Mouse (Mus musculus): ENCODE measurements at regions not wholly inside any gene's neighbourhood (a gene's known extent, or its start where the extent isn't known, plus 50 kb on each side); places are given as distances from the start of the nearest gene placed in this dataset.

DNA sequence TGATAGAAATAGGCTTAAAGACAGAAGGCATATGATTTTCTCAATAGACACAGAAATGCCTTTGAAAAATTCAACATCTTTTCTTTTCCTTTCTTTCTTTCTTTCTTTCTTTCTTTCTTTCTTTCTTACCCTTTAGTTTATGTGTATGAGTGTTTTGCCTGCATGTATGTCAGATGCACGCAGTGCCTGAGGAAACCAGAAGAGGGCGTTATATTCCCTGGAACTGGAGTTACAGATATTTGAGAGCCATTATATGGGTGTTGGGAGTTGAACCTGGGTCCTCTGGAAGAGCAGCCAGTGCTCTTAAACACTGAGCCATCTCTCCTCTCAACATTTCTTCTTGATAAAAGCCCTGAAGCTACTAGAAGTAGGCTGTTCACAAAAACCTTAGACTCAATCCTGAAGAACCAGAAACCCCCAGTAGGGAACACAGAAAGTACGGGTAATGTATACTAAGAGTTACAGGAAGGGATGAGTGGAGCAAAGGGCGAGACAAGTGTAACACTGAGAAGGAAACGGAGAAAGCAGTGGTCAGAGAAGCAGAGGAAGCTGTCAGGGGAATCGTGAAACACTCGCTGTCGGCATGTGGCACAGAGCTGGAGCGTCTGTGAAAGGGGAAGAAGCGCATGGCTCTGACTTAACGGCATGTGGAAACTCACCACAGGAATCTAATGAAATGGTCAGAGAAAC lies 2253.4 kb downstream of the 4930444P10Rik start:
- peak; percentile 46 for DNase-seq (ENCODE audit: low read depth, low spot score)

DNA sequence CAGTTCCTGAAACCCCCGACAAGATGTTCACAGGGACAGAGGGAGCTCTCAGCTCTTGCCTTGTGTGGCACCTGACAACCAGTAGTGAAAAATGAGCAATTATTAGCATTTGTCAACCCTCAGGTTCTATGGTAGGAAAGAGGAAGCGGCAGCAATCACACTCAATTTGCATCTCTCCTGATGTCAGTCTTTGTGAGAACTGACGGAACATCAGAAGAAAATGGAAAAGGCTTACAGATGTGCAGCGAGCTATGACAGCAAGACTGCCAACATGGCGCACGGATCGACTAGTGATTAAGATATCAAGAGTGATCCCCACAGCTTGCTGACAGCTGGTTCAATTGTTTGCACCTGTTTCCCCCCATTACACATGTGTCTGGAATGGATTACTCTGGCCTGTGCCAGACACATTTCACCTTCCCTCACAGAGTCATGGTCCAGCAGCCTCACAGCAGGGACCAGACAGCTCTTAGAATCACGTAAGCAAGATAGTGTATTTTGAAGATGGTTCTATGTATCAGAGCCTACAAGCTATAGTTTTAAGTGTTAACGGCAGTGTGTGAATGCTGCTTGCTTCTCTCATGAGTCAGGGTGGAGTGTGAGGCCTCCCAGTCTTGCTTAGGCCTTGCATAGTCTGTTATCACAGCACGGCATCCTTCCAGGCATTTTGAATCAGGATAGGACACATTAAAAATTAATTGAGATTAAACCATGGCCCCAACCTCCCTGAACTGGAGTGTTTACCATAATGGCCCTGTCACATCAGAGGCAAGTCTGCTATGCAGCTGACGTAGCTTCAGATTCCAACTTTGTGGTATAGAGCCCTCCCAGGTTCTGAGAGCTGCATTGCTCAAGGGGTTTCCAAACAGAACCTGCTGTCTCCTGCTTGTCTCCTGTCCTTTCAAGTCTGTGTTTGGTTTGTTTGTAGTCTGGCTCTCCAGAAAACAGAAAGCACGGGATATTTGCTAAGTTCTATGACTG lies 2258.0 kb downstream of the 4930444P10Rik start:
- DNase-seq (ENCODE audit: low read depth, low spot score) = no peak

DNA sequence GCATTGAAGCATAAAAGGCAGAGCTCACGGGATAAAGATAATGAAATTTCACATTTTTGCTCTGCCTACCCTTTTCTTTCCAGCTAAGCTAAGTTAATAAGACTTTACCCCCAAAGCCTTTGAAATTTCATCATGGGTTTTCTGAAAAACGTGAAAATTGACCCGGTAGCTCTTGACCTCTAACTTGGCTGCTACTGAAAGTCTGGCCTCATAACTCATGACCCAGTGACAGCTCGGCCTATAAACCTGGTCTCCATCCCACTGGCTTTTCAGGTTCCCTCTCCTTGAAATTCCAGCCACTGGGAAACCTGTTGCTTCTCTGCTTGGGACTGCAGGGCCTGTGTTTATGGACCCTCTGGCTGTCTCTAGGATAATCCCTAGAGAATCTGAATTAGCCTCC lies 2285.3 kb downstream of the 4930444P10Rik start:
- no peak for DNase-seq (ENCODE audit: low read depth, low spot score)

DNA sequence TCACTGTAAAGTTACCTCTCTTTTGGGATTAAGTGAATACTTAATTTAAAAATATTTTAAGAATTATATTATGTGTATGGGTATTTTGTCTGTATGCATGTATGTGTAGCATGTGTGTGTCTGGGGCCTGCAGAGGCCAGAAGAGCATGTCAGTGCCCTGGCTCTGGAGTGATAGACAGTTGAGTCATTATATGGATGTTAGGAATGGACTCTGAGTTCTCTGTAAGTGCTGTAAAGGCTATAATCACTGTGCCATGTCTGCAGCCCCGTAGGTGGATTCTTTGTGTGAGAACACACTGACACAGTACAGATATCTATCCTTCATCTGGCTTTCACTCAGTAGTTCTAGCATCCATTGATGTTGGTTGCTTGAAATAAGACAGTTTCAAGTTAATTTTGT lies 2292.7 kb downstream of the 4930444P10Rik start:
- DNase-seq (ENCODE audit: low read depth, low spot score) = no peak

DNA sequence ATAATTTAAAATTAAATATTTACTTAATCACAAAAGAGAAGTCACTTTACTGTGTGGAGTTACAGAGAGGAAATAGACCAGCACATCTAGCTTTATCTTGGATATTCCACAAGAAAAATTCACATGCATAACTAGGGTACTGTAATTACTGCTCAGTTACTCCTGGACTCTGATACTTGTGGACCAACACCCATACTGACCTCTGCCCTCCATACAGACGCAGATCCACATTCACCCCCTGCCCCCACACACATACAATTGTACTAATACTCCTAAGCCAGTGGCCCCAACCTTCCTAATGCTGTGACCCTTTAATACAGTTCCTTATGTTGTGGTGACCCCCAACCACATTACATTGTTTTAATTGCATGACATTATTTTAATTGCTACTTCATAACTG lies 2294.3 kb downstream of the 4930444P10Rik start:
- DNase-seq (ENCODE audit: low read depth, low spot score) = no peak

DNA sequence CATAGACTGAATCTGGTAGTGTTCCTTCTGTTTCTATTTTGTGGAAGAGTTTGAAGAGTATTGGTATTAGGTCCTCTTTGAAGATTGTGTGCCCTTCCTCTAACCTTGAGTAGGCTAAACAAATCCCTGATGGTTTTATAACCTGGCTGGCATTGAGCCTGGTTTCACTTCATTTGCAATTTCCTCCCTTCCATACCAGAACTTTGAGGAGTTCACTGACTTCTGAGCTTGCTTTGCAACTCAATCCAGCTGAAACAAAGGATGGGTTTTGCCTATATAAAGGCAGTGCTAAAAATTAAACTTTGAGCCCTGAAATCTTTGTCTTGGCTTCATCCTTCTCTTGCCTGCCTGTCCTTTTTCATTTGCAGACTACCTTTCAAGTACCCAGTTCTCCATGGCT lies 2297.9 kb downstream of the 4930444P10Rik start:
- DNase-seq (ENCODE audit: low read depth, low spot score) = peak; percentile 79

DNA sequence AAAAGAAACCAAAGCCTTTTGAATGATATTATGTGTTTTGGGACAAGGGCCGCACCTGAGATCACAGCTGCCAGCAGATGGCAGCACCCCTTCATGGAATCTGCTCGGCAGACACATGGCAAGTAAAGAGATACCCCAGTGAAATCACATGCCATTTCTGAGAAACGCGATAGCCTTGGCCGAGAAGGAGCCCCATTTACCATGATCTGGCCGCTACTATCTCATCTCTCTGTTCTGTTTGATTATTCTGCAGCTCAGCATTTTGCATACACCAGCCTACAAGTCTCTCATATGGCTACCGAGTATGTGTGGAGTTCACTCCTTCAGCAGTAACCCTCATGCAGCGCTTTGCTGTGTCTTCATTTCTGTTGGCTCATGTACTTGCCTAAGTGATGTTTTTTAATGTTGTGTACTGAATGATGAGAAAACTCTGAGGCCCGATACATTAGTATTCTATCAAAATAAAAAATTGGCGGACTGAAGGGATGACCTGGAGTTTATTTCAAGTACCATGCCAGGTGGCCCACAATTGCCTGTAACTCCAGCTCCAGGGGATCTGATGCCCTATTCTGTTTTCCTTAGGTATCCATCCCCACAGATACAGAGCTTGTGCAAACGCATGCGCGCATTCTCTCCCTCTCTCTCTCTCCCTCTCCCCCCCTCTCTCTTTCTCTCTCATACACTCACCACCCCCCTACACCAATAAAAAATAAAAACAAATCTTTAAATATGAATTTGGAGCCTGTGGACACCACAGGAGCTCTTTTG lies 2303.6 kb downstream of the 4930444P10Rik start:
- peak; percentile 91 for DNase-seq (ENCODE audit: low read depth, low spot score)

DNA sequence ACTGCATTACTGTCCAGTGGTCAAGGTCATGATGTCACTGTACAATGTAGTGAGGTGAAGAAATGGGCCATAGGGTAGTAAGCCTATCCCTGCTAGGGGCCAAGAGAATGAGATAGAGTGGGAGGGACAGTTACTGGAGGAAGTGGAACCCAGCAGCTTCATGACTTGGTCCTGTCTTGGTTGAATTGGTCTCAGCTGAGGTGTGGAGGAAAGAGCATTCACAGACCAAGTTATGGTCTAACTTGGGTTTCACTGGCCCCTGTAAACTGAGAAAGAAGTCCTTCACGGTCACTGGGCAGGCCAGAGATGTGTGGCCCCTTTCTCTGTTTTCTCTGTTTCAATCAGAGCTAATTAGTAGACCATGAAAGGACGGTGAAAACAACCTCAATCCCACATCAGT lies 2306.1 kb downstream of the 4930444P10Rik start:
- DNase-seq (ENCODE audit: low read depth, low spot score) = no peak

DNA sequence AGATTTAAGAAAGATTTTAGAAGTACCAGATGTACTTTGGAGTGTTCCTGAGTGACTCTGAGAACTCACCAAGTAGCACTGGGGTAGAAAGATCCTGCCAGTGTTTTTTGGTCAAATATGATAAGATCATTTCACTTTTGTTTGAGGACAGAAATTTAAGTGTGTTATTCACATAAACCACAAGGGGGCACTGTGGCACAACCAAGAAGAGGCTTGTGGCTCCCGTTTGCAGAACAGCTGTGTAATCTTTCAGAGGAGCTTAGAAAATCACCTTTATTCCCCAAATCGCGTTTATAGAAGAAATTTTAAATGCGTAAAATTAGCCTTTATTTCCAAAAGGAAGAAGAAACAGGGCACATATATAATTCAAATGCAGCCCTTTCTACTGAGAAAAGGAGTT lies 2308.7 kb downstream of the 4930444P10Rik start:
- DNase-seq (ENCODE audit: low read depth, low spot score) = peak; percentile 90

DNA sequence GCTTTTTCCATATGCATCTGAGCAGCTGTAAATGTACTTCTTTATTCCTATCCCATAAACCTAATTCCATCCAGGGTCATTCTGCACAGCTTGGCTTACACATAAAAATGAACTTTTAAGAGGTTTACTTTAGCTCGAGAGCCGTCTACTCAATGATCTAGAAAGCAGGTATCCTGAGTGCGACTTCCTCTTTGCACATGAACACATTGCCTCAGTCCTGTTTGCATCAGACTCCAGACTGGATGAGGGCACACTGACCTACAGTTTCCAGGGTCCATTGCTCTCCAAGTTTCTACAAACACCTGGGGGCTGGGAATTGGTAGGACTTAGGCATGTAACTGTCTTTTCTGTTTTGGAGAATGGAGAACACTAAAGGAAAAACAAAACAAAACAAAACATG lies 2310.5 kb downstream of the 4930444P10Rik start:
- no peak for DNase-seq (ENCODE audit: low read depth, low spot score)

DNA sequence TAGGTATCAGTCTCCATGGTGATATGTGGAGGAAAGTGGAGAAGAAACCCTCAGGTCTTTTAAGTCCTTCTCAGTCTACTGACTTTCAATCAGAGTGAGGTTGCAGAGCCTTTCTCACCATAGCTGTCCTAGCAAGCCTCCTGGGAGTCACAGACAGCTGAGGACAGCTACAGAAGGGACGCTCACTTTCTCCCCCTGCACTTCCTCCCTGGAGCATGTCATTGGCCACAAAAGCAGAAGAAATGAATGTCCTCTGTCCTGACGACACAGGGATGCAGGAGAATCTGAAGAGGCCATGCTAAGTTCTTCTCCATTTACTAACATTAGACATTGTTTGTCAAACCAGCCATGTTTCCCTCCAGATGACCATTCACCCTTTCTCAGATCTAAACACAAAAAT lies 2321.0 kb downstream of the 4930444P10Rik start:
- no peak for DNase-seq (ENCODE audit: low read depth, low spot score)

DNA sequence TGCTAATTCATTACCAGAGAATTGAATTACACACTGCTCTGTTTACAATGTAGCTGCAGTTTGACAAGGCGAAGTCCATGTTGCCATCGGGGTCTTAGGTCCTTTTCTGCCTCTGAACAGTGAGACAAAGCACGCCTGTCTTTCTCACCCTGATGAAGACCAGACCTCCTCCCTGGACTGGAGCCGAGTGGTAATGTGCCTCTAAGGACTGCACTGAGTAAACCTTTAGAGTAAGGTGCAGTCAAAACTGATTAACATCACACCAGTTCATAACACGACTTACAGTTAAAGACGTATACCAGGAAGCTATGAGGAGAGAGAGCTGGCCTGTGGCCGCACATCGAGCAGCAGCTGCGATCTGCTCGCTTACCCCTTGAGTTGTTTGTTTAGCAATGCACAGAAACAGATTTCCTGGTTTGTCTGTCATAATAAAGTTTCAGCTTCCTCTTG lies 2322.1 kb downstream of the 4930444P10Rik start:
- DNase-seq (ENCODE audit: low read depth, low spot score) = no peak

DNA sequence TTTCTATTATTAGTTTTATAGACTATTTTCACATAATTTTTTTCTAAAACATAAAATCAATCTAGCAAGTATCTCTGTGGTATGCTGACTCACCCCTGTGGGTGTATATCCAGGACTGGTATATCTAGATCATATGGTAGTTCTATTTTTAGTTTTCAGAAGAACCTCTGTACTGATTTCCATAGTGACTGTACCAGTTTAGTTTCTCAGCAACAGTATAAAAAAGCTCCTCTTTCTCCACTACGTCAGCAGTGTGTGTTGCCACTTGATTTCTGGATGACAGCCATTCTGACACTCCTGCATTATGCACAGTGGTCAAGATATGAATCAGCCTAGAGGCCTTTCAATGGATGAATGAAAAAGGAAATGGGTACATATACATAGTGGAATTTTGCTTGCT lies 2338.6 kb downstream of the A830018L16Rik start:
- DNase-seq (ENCODE audit: low read depth, low spot score) = no peak

DNA sequence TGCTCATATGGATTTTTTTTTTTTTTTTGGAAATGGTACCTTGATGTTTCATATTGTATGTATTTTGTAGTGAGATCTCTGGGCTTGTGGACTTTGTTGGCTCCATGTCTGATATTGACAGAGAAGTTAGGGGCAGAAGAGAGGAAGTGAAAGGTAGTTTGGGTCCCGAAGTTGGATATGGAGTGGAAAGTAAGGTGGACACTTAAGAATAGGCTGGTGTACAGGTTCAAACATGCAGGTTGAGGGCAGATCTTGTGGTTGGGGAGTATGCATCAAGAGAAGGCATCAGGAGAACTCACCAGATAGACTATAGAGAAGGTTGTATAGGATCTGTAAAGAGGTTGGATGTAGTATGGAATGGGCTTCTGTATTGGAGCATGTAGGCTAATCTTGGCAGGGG lies 2337.5 kb downstream of the A830018L16Rik start:
- DNase-seq (ENCODE audit: low read depth, low spot score) = peak; percentile 7
